Mouse (Mus musculus): ENCODE data around the gene Hsd17b11. TPM values are rescaled to one million over a fixed set of nuclear protein-coding genes. Genes with fewer than 3 reads are reported as not detected.

The Hsd17b11 gene
- total and polyA plus RNA-seq, 3 experiments: 9.4 to 25.8 (median 15.3) TPM

DNA sequence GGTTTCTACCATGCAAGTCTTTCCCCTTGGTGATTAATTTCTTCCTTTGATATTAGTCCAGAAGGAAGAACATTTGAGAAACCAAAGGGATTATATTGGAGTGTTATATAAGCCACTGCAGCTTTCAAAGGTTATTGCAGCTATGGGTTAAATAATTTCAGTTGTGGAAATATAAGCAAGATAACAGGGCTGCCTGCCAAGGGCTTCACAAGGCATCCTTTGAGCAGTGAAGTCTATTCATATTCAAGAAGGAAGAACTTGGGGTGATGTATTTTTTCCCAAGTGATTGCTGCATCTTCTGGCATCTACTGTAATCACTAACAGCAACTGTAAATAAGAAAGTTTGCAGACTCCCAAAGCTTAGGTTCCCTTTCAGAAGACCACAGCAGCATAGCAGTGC, 10.3 kb downstream of the Hsd17b11 start:
- Histone ChIP-seq H3K36me3 (replicated peaks in 1 of 2; ENCODE audit: control insufficient read depth in 1 of 2, insufficient read depth in 1 of 2, low read length in 1 of 2) (peaks cover 6 to 34% of the 10 kb centered on the region in 2 experiments), H3K79me2 (replicated peaks; ENCODE audit: control insufficient read depth, extremely low read depth, insufficient read depth, poor library complexity, severe bottlenecking) (no peaks in the 10 kb centered on the region), H3K9ac (ENCODE audit: insufficient read depth, low read depth) (no peak overlapping the region), H3K4me3 (replicated peaks in 1 of 3; ENCODE audit: low read depth in 2 of 3, low read length in 2 of 3, poor library complexity in 1 of 3) (no peak overlapping the region), H3K27ac (ENCODE audit: insufficient read depth, low read depth) (no peak overlapping the region), H3K4me1 (ENCODE audit: control insufficient read depth in 1 of 2, insufficient read depth in 2 of 2) (no peaks in the 10 kb centered on the region), H3K4me2 (ENCODE audit: insufficient read depth, low read depth, poor library complexity, severe bottlenecking) (no peak overlapping the region), H3K9me3 (replicated peaks; ENCODE audit: low read length) (no peaks in the 10 kb centered on the region), H3K27me3 (replicated peaks) (no peaks in the 10 kb centered on the region)
- dilution Hi-C loops (cut with MboI; ENCODE audit: extremely low pct_ligation_motif_present, extremely low pct_unique_long_range_greater_than_20kb, low sequenced_read_pairs): no loop called here
- TF ChIP-seq ZNF384 (IDR thresholded peaks at IDR 0.05; ENCODE audit: low read depth, low read length) (no peak), ZC3H11A (IDR thresholded peaks at IDR 0.05; ENCODE audit: low read depth, low read length) (no peak), IRF4 (IDR thresholded peaks at IDR 0.05; ENCODE audit: low read depth, low read length) (no peak)
- no peak for DNase-seq (ENCODE audit: extremely low read depth)
- in situ Hi-C loops (cut with MboI; ENCODE audit: low pct_ligation_motif_present, low pct_unique_long_range_greater_than_20kb, low sequenced_read_pairs): no loop called here

DNA sequence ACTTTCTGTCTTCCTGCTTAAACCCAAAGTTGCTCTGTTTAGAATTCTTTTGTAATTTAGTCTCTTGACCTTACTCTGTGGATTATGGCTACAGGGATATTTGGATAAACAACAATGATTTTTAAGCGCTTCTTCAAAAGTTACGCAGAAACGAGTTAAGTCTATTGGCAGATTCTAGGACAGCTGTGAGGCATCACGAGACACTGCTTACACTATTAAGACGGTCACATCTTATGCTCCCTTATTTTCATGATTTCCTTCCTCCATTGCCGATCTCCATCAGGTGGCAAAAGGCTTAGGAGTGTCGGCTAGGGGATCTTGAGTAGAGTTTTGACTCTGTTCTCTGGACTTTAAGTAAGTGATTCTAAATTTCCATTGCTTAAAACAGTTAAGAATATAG, 11.5 kb downstream of the Hsd17b11 start:
- dilution Hi-C loops (cut with MboI; ENCODE audit: extremely low pct_ligation_motif_present, extremely low pct_unique_long_range_greater_than_20kb, low sequenced_read_pairs): no loop called here
- Histone ChIP-seq H3K9ac (ENCODE audit: insufficient read depth, low read depth) (no peak overlapping the region), H3K79me2 (replicated peaks; ENCODE audit: control insufficient read depth, extremely low read depth, insufficient read depth, poor library complexity, severe bottlenecking) (no peaks in the 10 kb centered on the region), H3K4me1 (ENCODE audit: control insufficient read depth in 1 of 2, insufficient read depth in 2 of 2) (no peaks in the 10 kb centered on the region), H3K36me3 (replicated peaks in 1 of 2; ENCODE audit: control insufficient read depth in 1 of 2, insufficient read depth in 1 of 2, low read length in 1 of 2) (peaks cover 4 to 34% of the 10 kb centered on the region in 2 experiments), H3K4me2 (ENCODE audit: insufficient read depth, low read depth, poor library complexity, severe bottlenecking) (no peak overlapping the region), H3K4me3 (replicated peaks in 1 of 3; ENCODE audit: low read depth in 2 of 3, low read length in 2 of 3, poor library complexity in 1 of 3) (no peak overlapping the region), H3K27ac (ENCODE audit: insufficient read depth, low read depth) (no peak overlapping the region), H3K9me3 (replicated peaks; ENCODE audit: low read length) (no peaks in the 10 kb centered on the region), H3K27me3 (replicated peaks) (no peaks in the 10 kb centered on the region)
- TF ChIP-seq JUND (conservative IDR thresholded peaks at IDR 0.05; ENCODE audit: low read depth, low read length) (no peak), ZKSCAN1 (IDR thresholded peaks at IDR 0.05; ENCODE audit: borderline replicate concordance, low read depth, low read length) (no peak), ELF1 (IDR thresholded peaks at IDR 0.05; ENCODE audit: low read depth, low read length) (no peak), NRF1 (IDR thresholded peaks at IDR 0.05; ENCODE audit: low read depth, low read length) (no peak), ETS1 (conservative IDR thresholded peaks at IDR 0.05; ENCODE audit: low read depth, low read length) (no peak), USF1 (IDR thresholded peaks at IDR 0.05; ENCODE audit: low read depth, low read length) (no peak), TBP (conservative IDR thresholded peaks at IDR 0.05; ENCODE audit: low read depth, low read length) (no peak), E2F4 (IDR thresholded peaks at IDR 0.05; ENCODE audit: insufficient replicate concordance, low read depth, low read length) (no peak), CHD2 (IDR thresholded peaks at IDR 0.05; ENCODE audit: low read length) (no peak), HCFC1 (IDR thresholded peaks at IDR 0.05; ENCODE audit: low read depth, low read length) (no peak), NELFE (IDR thresholded peaks at IDR 0.05; ENCODE audit: low read depth, low read length) (no peak), POLR2A (IDR thresholded peaks at IDR 0.05; ENCODE audit: low read depth, low read length) (no peak)
- DNase-seq (ENCODE audit: extremely low read depth): no peak
- in situ Hi-C loops (cut with MboI; ENCODE audit: low pct_ligation_motif_present, low pct_unique_long_range_greater_than_20kb, low sequenced_read_pairs): no loop called here

DNA sequence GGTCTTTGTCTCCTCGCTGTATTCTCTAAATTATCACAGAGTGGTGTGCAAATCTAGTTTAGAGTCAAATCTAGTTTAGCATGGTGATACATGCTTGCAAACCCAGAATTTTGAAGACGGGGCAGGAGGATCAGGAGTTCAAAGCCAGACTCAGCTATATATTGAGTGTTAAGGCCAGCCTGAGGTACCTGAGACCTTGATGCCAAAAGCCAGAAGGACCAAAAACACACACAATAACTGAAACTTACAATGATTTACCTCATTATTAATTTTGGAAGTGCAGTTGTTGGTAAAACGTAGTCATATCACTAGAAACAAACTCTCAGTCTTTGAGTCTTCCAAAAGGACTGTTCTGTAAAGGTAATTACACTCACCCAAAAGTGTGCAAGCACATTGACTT, 12.3 kb downstream of the Hsd17b11 start:
- peaks cover 4 to 36% of the 10 kb centered on the region in 2 experiments for H3K36me3 ChIP-seq (replicated peaks in 1 of 2; ENCODE audit: control insufficient read depth in 1 of 2, insufficient read depth in 1 of 2, low read length in 1 of 2)
- no peak for DNase-seq (ENCODE audit: extremely low read depth)
- H3K4me2 ChIP-seq (ENCODE audit: insufficient read depth, low read depth, poor library complexity, severe bottlenecking): no peak overlapping the region
- no peak overlapping the region for H3K4me3 ChIP-seq (replicated peaks in 1 of 3; ENCODE audit: low read depth in 2 of 3, low read length in 2 of 3, poor library complexity in 1 of 3)
- dilution Hi-C loops (cut with MboI; ENCODE audit: extremely low pct_ligation_motif_present, extremely low pct_unique_long_range_greater_than_20kb, low sequenced_read_pairs) (no loop called here), in situ Hi-C loops (cut with MboI; ENCODE audit: low pct_ligation_motif_present, low pct_unique_long_range_greater_than_20kb, low sequenced_read_pairs) (no loop called here)
- no peak overlapping the region for H3K9ac ChIP-seq (ENCODE audit: insufficient read depth, low read depth)
- H3K79me2 ChIP-seq (replicated peaks; ENCODE audit: control insufficient read depth, extremely low read depth, insufficient read depth, poor library complexity, severe bottlenecking): no peaks in the 10 kb centered on the region
- no peaks in the 10 kb centered on the region for H3K9me3 ChIP-seq (replicated peaks; ENCODE audit: low read length)
- no peaks in the 10 kb centered on the region for H3K4me1 ChIP-seq (ENCODE audit: control insufficient read depth in 1 of 2, insufficient read depth in 2 of 2)
- H3K27me3 ChIP-seq (replicated peaks): no peaks in the 10 kb centered on the region
- no peak overlapping the region for H3K27ac ChIP-seq (ENCODE audit: insufficient read depth, low read depth)
- no peak for TF ChIP-seq MXI1 (IDR thresholded peaks at IDR 0.05; ENCODE audit: low read depth, low read length)
- no peak for TF ChIP-seq KAT2A (IDR thresholded peaks at IDR 0.05; ENCODE audit: insufficient replicate concordance, low read length)
- no peak for TF ChIP-seq NRF1 (IDR thresholded peaks at IDR 0.05; ENCODE audit: low read depth, low read length)
- TF ChIP-seq CHD2 (IDR thresholded peaks at IDR 0.05; ENCODE audit: low read length): no peak
- TF ChIP-seq ZNF384 (IDR thresholded peaks at IDR 0.05; ENCODE audit: low read depth, low read length): no peak
- no peak for TF ChIP-seq E2F4 (IDR thresholded peaks at IDR 0.05; ENCODE audit: insufficient replicate concordance, low read depth, low read length)
- TF ChIP-seq MAX (IDR thresholded peaks at IDR 0.05; ENCODE audit: low read length): no peak
- TF ChIP-seq POLR2AphosphoS2 (IDR thresholded peaks at IDR 0.05; ENCODE audit: low read depth, low read length): no peak
- no peak for TF ChIP-seq MAFK (IDR thresholded peaks at IDR 0.05; ENCODE audit: insufficient replicate concordance, low read length)
- no peak for TF ChIP-seq GABPA (IDR thresholded peaks at IDR 0.05; ENCODE audit: insufficient replicate concordance, low read depth, low read length)
- no peak for TF ChIP-seq MEF2A (IDR thresholded peaks at IDR 0.05; ENCODE audit: borderline replicate concordance, low read depth, low read length)
- TF ChIP-seq EP300 (IDR thresholded peaks at IDR 0.05; ENCODE audit: low read length): no peak
- no peak for TF ChIP-seq POLR2A (IDR thresholded peaks at IDR 0.05; ENCODE audit: low read depth, low read length)
- no peak for TF ChIP-seq MAZ (IDR thresholded peaks at IDR 0.05; ENCODE audit: low read depth, low read length)
- no peak for TF ChIP-seq CTCF (conservative IDR thresholded peaks at IDR 0.05 in 1 of 2, IDR thresholded peaks at IDR 0.05 in 1 of 2; ENCODE audit: low read depth in 2 of 2, low read length in 2 of 2)
- TF ChIP-seq JUN (IDR thresholded peaks at IDR 0.05; ENCODE audit: insufficient read depth, low read depth, low read length): no peak
- TF ChIP-seq ZKSCAN1 (IDR thresholded peaks at IDR 0.05; ENCODE audit: borderline replicate concordance, low read depth, low read length): no peak

All from CH12.LX (cell line).